Comparison of ENCODE assay signal across 11 mouse cellular contexts in genomic region chr17:27012909-27013308, GRCm38 (mm10). TPM values are rescaled to one million over a fixed set of nuclear protein-coding genes. Genes with fewer than 3 reads are reported as not detected.
DNase-seq lines count a peak whose midpoint lies in the region; ATAC-seq and TF ChIP-seq lines count a peak whose summit lies in the region.
"Had no signal": no experiment of that assay in that cellular context is flagged by ENCODE, and none has a peak within 500 bp of the region (broad histone marks: within the 10 kb centered on the region; RNA-seq: fewer than 3 reads in every experiment).

No protein-coding gene starts in this region.

- no peak for TF ChIP-seq EP300 in liver, embryonic 14.5 days (IDR thresholded peaks at IDR 0.05; ENCODE audit: low read depth)

- H3K27me3 ChIP-seq in liver, embryonic 14.5 days (ENCODE audit: control insufficient read depth, insufficient read depth, low read length) = no peaks in the 10 kb centered on the region
- H3K27me3 ChIP-seq: lung, embryonic 15.5 days had no signal

- no peak overlapping the region for H3K4me3 ChIP-seq in layer of hippocampus, adult 2 months
- H3K4me3 ChIP-seq in liver, embryonic 14.5 days (ENCODE audit: insufficient read depth in 1 of 2, low read depth in 2 of 2, low read length in 2 of 2) = no peak overlapping the region
- H3K4me3 ChIP-seq: embryonic facial prominence, embryonic 10.5 days; lung, embryonic 15.5 days had no signal

- DNase-seq in layer of hippocampus, adult 2 months (ENCODE audit: low spot score in 2 of 2) = peak; percentile 31 to 42
- DNase-seq in layer of hippocampus, adult 9-10 months (ENCODE audit: low spot score) = no peak
- peak; percentile 26 for DNase-seq in CD4-positive helper T cell, adult 2 months (ENCODE audit: low read depth, low spot score)
- DNase-seq in c-Kit-positive CD71-positive TER-119-negative erythroid progenitor cells, embryonic 14.5 days (ENCODE audit: low read depth) = peak; percentile 59
- DNase-seq in liver, embryonic 14.5 days (ENCODE audit: low read depth in 3 of 3, low spot score in 3 of 3) = no peak
- DNase-seq in cerebellum, postnatal 14 days = no peak
- no peak for DNase-seq in natural killer cell, adult 2 months (ENCODE audit: low spot score in 2 of 2)
- DNase-seq: heart, postnatal 10 days; kidney, postnatal 25 days had no signal

- no peak overlapping the region for H3K9ac ChIP-seq in liver, embryonic 14.5 days (replicated peaks)
- H3K9ac ChIP-seq: lung, embryonic 15.5 days had no signal

- TF ChIP-seq CTCF in layer of hippocampus, adult 2 months (conservative IDR thresholded peaks at IDR 0.05) = no peak
- no peak for TF ChIP-seq CTCF in liver, embryonic 14.5 days (IDR thresholded peaks at IDR 0.05; ENCODE audit: low read depth)

- H3K27ac ChIP-seq in layer of hippocampus, adult 2 months = peak overlapping the region; percentile 65
- no peak overlapping the region for H3K27ac ChIP-seq in liver, embryonic 14.5 days
- H3K27ac ChIP-seq: embryonic facial prominence, embryonic 10.5 days; lung, embryonic 15.5 days had no signal

- H3K9me3 ChIP-seq in liver, embryonic 14.5 days (ENCODE audit: control insufficient read depth, low read length) = no peaks in the 10 kb centered on the region
- H3K9me3 ChIP-seq: embryonic facial prominence, embryonic 10.5 days; lung, embryonic 15.5 days had no signal

- no peaks in the 10 kb centered on the region for H3K36me3 ChIP-seq in liver, embryonic 14.5 days (replicated peaks; ENCODE audit: control insufficient read depth, insufficient read depth, low read depth)
- H3K36me3 ChIP-seq: embryonic facial prominence, embryonic 10.5 days; lung, embryonic 15.5 days had no signal

- WGBS in liver, embryonic 14.5 days (ENCODE audit: insufficient replicate concordance) = 33% methylated on average over 6 of the region's 6 CpGs

- peak overlapping the region; percentile 53; the same call in 1 of the 2 replicates for H3K4me2 ChIP-seq in liver, embryonic 14.5 days (ENCODE audit: low read depth)
- H3K4me2 ChIP-seq: lung, embryonic 15.5 days had no signal

- H3K4me1 ChIP-seq in liver, embryonic 14.5 days (replicated peaks; ENCODE audit: control insufficient read depth in 2 of 2, insufficient read depth in 2 of 2, low read length in 1 of 2) = peaks cover 2 to 14% of the 10 kb centered on the region in 2 experiments; a peak in 3 of 4 replicates

- ATAC-seq in liver, embryonic 14.5 days (ENCODE audit: insufficient read depth) = peak; percentile 59; the same call in 1 of the 2 replicates

RNA-seq across cellular contexts. Expression of gene Bak1, which starts 15.9 kb away (rescaled TPM):
- 10 to 100 TPM; 12.7 to 14.3 TPM for total RNA-seq in layer of hippocampus, adult 2 months (2021)
- polyA plus RNA-seq in liver, embryonic 14.5 days (2012; rRNA removed) = 16.1 and 17.3 TPM in 2 replicates
- 5.4 and 5.8 TPM in 2 replicates for polyA plus RNA-seq in liver, embryonic 14.5 days (2014; fragmentation: Nextera tagmentation; extraction: Ambion mirVana)

RNA-seq across cellular contexts. Expression of gene Zbtb9, which starts 39.9 kb away (rescaled TPM):
- total RNA-seq in layer of hippocampus, adult 2 months (2021) = 10 to 100 TPM; 14.8 to 15.7 TPM
- 3.1 and 4.0 TPM in 2 replicates for polyA plus RNA-seq in liver, embryonic 14.5 days (2012; rRNA removed)
- polyA plus RNA-seq in liver, embryonic 14.5 days (2014; fragmentation: Nextera tagmentation; extraction: Ambion mirVana) = 2.6 and 3.4 TPM in 2 replicates

RNA-seq across cellular contexts. Expression of gene Itpr3, which starts 44.2 kb away (rescaled TPM):
- total RNA-seq in layer of hippocampus, adult 2 months (2021) = 1 to 10 TPM; 2.6 to 3.6 TPM
- polyA plus RNA-seq in liver, embryonic 14.5 days (2012; rRNA removed) = 0.96 and 1.00 TPM in 2 replicates
- polyA plus RNA-seq in liver, embryonic 14.5 days (2014; fragmentation: Nextera tagmentation; extraction: Ambion mirVana) = 0.53 and 0.75 TPM in 2 replicates

Comparison
In these comparisons a context has a peak if more than half of its experiments do, and no peak if none do; other contexts are left out.
1. DNase-seq: peak in layer of hippocampus, adult 2 months (2 of 2), CD4-positive helper T cell, adult 2 months (single experiment) and c-Kit-positive CD71-positive TER-119-negative erythroid progenitor cells, embryonic 14.5 days (single experiment); none in layer of hippocampus, adult 9-10 months (single experiment), liver, embryonic 14.5 days (0 of 3), cerebellum, postnatal 14 days (0 of 2) and natural killer cell, adult 2 months (0 of 2).